Mouse (Mus musculus): ENCODE data around the gene Pou5f1. TPM values are rescaled to one million over a fixed set of nuclear protein-coding genes. Genes with fewer than 3 reads are reported as not detected.
"Not testable (repeated sequence)": the region's sequence is repeated elsewhere in the genome, so short reads cannot be mapped to it uniquely, and the experiment has no call there.

Pou5f1 gene
- polyA plus RNA-seq, 1 experiment from 2014 or later: not detected

DNA sequence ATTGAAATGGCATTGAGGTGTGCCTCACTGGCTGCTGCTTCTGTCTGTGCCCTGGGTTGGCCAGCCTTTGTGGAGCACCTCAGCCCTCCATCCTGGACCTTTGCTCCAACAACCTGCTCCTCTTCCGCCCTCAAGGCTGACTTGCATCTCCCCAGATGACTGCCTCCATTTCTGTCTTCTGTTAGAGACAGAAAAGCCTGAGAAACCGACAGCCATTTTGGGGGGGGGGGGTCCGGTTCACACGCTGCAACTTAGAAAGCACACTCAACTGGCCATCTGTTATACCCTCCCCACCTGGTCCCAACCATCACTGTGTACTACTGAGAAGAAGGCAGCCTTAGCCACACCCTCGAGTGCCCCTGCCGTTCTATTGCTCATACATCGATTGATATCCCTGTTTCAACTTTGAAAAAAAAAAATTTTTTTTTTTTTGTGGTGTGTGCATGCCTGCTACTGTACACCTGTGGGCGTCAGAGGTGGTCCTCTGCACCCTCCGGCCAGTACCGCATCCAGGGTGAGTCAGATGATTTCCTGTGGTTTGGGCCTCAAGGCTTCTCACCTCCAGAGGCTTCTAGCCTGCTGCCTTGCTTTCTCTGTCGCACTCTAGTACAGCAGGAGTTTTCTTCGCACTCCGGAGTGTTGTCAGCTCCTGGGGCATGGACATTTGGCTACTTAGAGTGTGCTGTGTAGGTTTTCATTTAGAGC, 1.9 kb downstream of the Pou5f1 start:
- no peaks in the 10 kb centered on the region; the same call in 1 of the 2 replicates for H3K4me1 ChIP-seq (replicated peaks; ENCODE audit: control insufficient read depth, insufficient read depth, low read length)
- no peak overlapping the region for H3K4me2 ChIP-seq (ENCODE audit: low read depth, low read length, severe bottlenecking)
- H3K9me3 ChIP-seq (ENCODE audit: control insufficient read depth, low read length): no peaks in the 10 kb centered on the region
- WGBS: 17% methylated on average over 13 of the region's 13 CpGs
- peaks cover 25% of the 10 kb centered on the region for H3K27me3 ChIP-seq (ENCODE audit: control insufficient read depth, insufficient read depth, low read length)
- ATAC-seq (replicated peaks; ENCODE audit: low FRiP score): no peak
- no peak overlapping the region for H3K27ac ChIP-seq (ENCODE audit: low read depth, low read length)
- H3K36me3 ChIP-seq (ENCODE audit: control insufficient read depth, insufficient read depth, low read length): no peaks in the 10 kb centered on the region
- DNase-seq (ENCODE audit: low spot score): no peak
- no peak overlapping the region for H3K9ac ChIP-seq (ENCODE audit: low read length)
- H3K4me3 ChIP-seq (ENCODE audit: low read depth, low read length): no peak overlapping the region

DNA sequence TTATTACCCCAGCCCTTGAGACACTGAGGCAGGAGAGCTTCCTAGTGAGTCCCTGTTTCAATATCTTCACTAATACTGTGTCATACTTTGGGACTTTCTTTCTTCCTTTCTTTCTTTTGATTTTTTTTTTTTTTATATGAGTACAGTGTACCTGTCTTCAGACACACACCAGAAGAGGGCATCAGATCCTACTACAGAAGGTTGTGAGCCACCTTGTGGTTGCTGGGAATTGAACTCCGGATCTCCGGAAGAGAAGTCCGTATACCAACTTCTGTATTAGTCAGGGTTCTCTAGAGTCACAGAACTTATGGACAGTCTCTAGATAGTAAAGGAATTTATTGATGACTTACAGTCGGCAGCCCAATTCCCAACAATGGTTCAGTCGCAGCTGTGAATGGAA, 2.5 kb downstream of the Pou5f1 start:
- 43% methylated on average over 5 of the region's 5 CpGs for whole genome bisulfite sequencing
- H3K4me1 ChIP-seq (replicated peaks; ENCODE audit: control insufficient read depth, insufficient read depth, low read length); H3K4me3 ChIP-seq (ENCODE audit: low read depth, low read length); H3K9me3 ChIP-seq (ENCODE audit: control insufficient read depth, low read length); H3K27ac ChIP-seq (ENCODE audit: low read depth, low read length); DNase-seq (ENCODE audit: low spot score); ATAC-seq (replicated peaks; ENCODE audit: low FRiP score); H3K4me2 ChIP-seq (ENCODE audit: low read depth, low read length, severe bottlenecking); H3K9ac ChIP-seq (ENCODE audit: low read length); H3K36me3 ChIP-seq (ENCODE audit: control insufficient read depth, insufficient read depth, low read length): not testable (repeated sequence)
- peaks cover 25% of the 10 kb centered on the region for H3K27me3 ChIP-seq (ENCODE audit: control insufficient read depth, insufficient read depth, low read length)

DNA sequence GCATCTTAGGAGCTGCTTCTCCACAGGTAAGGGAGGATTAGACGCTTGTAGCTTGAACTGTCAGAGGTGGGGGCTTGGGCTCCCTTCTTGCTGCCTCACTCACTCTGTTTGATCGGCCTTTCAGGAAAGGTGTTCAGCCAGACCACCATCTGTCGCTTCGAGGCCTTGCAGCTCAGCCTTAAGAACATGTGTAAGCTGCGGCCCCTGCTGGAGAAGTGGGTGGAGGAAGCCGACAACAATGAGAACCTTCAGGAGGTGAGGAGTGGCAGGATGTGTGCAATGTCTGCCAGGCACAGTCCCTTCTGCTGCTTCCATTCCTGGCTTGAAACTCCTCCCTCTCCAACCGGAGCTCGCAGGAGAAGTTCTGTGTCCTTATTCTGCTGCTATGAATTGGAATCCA, 3.5 kb downstream of the Pou5f1 start:
- Histone ChIP-seq H3K4me1 (replicated peaks; ENCODE audit: control insufficient read depth, insufficient read depth, low read length) (no peaks in the 10 kb centered on the region; the same call in 1 of the 2 replicates), H3K4me2 (ENCODE audit: low read depth, low read length, severe bottlenecking) (no peak overlapping the region), H3K9me3 (ENCODE audit: control insufficient read depth, low read length) (no peaks in the 10 kb centered on the region), H3K27ac (ENCODE audit: low read depth, low read length) (no peak overlapping the region), H3K9ac (ENCODE audit: low read length) (peak overlapping the region; percentile 27; the same call in 1 of the 2 replicates), H3K36me3 (ENCODE audit: control insufficient read depth, insufficient read depth, low read length) (no peaks in the 10 kb centered on the region), H3K27me3 (ENCODE audit: control insufficient read depth, insufficient read depth, low read length) (peaks cover 25% of the 10 kb centered on the region), H3K4me3 (ENCODE audit: low read depth, low read length) (no peak overlapping the region)
- WGBS: 34% methylated on average over 8 of the region's 8 CpGs
- DNase-seq (ENCODE audit: low spot score) (no peak), ATAC-seq (replicated peaks; ENCODE audit: low FRiP score) (0 out of 2 replicates have a peak, but pooled peaks have one; percentile 26)

DNA sequence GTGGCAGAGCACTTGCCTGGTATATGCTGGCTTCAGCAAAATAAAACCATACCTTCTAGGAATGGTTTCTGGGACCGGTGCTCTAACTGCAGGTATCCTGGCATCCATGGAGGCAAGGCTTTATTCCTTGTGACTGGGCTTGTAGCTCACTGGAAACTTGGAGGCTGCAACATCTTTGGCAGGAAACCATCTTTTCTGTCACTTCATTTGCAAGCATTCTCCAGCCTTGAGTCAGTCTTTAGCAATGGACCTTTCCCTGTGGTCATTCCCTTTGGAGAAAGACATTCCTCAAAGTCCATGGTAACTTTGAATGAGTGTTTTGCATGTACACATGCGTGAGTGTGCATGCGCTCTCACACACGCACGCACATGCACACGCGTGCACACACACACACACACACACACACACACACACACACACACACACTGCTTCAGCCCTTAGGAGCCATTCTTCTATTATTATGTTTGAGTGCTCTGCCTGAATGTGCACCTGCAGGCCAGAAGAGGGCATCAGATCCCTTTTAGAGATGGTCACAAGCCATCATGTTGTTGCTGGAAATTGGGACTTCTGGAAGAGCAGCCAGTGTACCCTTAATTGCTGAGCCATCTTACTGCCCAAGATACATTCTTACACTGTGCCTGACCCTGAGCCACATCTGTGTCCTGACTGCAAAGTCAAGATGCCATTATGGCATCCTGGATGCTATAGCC, 7.3 kb downstream of the Pou5f1 start:
- Histone ChIP-seq H3K4me1 (replicated peaks; ENCODE audit: control insufficient read depth, insufficient read depth, low read length) (peaks cover 17% of the 10 kb centered on the region), H3K9me3 (ENCODE audit: control insufficient read depth, low read length) (no peaks in the 10 kb centered on the region), H3K36me3 (ENCODE audit: control insufficient read depth, insufficient read depth, low read length) (no peaks in the 10 kb centered on the region), H3K27ac (ENCODE audit: low read depth, low read length) (no peak overlapping the region), H3K4me2 (ENCODE audit: low read depth, low read length, severe bottlenecking) (no peak overlapping the region), H3K9ac (ENCODE audit: low read length) (no peak overlapping the region), H3K4me3 (ENCODE audit: low read depth, low read length) (no peak overlapping the region), H3K27me3 (ENCODE audit: control insufficient read depth, insufficient read depth, low read length) (peaks cover 2% of the 10 kb centered on the region; the same call in 1 of the 2 replicates)
- ATAC-seq (replicated peaks; ENCODE audit: low FRiP score): no peak
- DNase-seq (ENCODE audit: low spot score): no peak
- 94% methylated on average over 7 of the region's 7 CpGs for WGBS

DNA sequence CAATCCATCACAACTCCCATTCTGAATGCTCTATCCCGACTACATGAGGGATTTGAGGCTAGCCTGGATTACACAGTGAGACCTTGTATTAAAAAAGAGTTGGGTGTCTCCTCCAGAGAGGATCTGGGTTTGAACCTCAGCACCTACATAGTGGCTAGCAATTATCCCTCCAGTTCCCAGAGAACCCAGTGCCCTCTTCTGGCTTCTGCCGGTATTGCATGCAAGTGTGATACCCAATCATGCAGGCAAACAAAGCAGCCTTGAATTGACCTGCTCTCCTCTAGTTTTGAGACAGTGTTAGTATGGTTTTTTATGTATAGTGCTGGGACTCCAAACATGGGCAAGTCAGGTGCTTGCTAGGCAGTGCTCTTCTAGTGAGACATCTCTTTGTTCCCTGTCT, 8.1 kb downstream of the Pou5f1 start:
- DNase-seq (ENCODE audit: low spot score): peak; percentile 87
- Histone ChIP-seq H3K27me3 (ENCODE audit: control insufficient read depth, insufficient read depth, low read length) (peaks cover under 1% of the 10 kb centered on the region; the same call in 1 of the 2 replicates), H3K4me3 (ENCODE audit: low read depth, low read length) (no peak overlapping the region), H3K36me3 (ENCODE audit: control insufficient read depth, insufficient read depth, low read length) (no peaks in the 10 kb centered on the region), H3K9ac (ENCODE audit: low read length) (no peak overlapping the region), H3K4me2 (ENCODE audit: low read depth, low read length, severe bottlenecking) (no peak overlapping the region), H3K9me3 (ENCODE audit: control insufficient read depth, low read length) (no peaks in the 10 kb centered on the region), H3K4me1 (replicated peaks; ENCODE audit: control insufficient read depth, insufficient read depth, low read length) (peaks cover 18% of the 10 kb centered on the region), H3K27ac (ENCODE audit: low read depth, low read length) (no peak overlapping the region)
- 12% methylated on average over 2 of the region's 2 CpGs for WGBS
- no peak for ATAC-seq (replicated peaks; ENCODE audit: low FRiP score)

DNA sequence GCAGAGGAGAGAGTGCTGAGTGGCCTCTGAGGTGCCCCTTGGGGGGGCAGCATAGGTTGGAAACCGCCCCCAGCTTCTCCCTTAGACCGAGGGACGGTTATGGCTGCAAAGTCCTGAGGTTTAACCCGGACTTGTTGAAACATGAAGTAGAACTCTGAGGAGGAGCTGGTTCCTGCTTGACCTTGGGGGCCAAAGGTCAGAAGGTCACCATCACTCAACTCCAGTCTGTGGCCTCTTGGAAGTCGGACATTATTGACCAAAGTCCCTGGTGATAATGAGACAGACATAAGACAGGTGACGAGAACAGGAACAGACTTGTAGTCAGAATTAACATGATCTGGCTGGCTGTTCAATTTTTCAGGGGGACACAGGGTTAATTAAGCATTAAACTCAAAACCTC, 8.9 kb downstream of the Pou5f1 start:
- H3K4me3 ChIP-seq (ENCODE audit: low read depth, low read length): no peak overlapping the region
- no peak overlapping the region for H3K27ac ChIP-seq (ENCODE audit: low read depth, low read length)
- WGBS: 69% methylated on average over 6 of the region's 6 CpGs
- no peaks in the 10 kb centered on the region for H3K27me3 ChIP-seq (ENCODE audit: control insufficient read depth, insufficient read depth, low read length)
- DNase-seq (ENCODE audit: low spot score): no peak
- no peak for ATAC-seq (replicated peaks; ENCODE audit: low FRiP score)
- peak overlapping the region; percentile 61 for H3K9ac ChIP-seq (ENCODE audit: low read length)
- H3K4me2 ChIP-seq (ENCODE audit: low read depth, low read length, severe bottlenecking): peak overlapping the region; percentile 62; the same call in 1 of the 2 replicates
- no peaks in the 10 kb centered on the region for H3K9me3 ChIP-seq (ENCODE audit: control insufficient read depth, low read length)
- no peaks in the 10 kb centered on the region for H3K36me3 ChIP-seq (ENCODE audit: control insufficient read depth, insufficient read depth, low read length)
- H3K4me1 ChIP-seq (replicated peaks; ENCODE audit: control insufficient read depth, insufficient read depth, low read length): peaks cover 18% of the 10 kb centered on the region

DNA sequence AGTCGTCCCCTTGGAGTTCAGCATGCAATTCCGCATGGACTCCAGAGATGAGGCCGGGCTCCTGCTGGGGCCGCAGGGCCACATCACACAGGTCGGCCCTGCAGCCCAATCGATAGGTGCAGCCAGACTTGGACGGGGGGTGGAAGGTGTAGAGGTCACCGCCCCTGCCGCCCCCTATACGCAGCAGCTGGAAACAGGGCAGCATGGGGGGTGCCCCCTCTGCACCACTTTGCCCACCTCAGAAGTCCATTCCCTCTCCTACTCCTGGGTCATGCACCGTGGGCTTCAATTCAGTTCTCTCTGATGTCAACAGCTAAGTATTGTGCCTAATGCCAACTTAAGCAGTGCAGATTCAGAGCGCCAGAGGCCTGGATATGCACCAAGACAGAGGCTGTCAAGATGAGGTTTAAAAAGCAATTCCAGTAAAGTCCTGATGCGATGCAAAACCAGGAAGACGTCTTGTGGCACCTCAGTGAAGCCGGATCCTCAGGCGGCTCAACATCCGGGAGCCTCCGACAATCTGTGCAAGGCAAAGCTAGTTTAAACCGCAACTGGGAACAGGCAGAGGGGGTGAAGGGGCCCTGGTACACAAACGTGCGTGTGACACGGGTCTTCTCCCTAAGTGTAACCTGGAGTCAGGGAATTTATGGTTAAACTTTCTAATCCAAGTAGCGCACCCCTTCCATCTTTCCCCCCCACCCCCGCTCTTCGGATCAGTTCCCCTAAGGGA, 10.3 kb downstream of the Pou5f1 start:
- Histone ChIP-seq H3K4me3 (ENCODE audit: low read depth, low read length) (peak overlapping the region; percentile 54), H3K27me3 (ENCODE audit: control insufficient read depth, insufficient read depth, low read length) (no peaks in the 10 kb centered on the region), H3K4me1 (replicated peaks; ENCODE audit: control insufficient read depth, insufficient read depth, low read length) (peaks cover 18% of the 10 kb centered on the region), H3K4me2 (ENCODE audit: low read depth, low read length, severe bottlenecking) (peak overlapping the region; percentile 62), H3K9ac (ENCODE audit: low read length) (peak overlapping the region; percentile 61), H3K9me3 (ENCODE audit: control insufficient read depth, low read length) (no peaks in the 10 kb centered on the region), H3K27ac (ENCODE audit: low read depth, low read length) (no peak overlapping the region), H3K36me3 (ENCODE audit: control insufficient read depth, insufficient read depth, low read length) (no peaks in the 10 kb centered on the region)
- ATAC-seq (replicated peaks; ENCODE audit: low FRiP score): peak; percentile 31
- peak; percentile 74 for DNase-seq (ENCODE audit: low spot score)
- WGBS: 7% methylated on average over 25 of the region's 25 CpGs

DNA sequence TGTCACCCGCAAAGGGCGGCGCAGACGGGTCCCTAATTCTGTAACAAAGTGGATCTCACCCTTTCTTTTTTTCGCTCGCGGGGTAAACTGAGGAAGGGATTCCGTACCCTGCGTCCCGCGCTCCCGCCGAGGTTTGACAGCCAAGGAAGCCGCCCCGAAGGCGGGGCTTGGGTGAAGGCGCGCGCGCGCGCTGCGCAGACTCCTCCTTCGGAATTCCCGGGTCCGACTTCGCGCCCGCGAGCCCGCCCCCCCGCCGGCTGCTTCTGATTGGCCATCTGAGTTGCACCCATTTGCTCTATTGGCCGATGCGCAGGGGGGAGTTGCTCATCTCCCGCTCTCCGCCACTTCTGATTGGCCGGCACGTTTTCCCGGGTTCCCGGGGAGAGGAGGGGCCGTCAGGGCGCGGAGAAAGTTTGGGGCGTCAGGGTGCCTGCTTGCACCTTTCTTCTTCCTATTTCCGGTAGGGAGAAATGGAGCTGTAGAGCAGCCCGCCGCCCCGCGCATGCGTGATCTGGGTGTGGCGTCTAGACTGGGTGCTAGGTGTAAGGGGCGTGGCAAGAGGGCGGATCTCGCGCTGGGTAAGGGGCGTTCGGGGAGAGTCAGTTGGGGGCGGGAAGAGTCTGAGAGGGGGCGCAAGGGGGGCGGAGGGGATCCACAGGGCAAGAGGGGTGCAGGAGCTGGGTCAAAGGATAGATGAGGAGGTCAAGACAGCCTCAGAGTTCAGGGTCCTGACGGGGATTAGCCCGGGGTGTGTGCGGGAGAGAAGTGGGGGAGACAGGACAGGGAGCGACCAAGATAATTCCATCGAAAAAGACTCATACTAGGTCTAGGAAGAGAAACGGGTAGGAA, 11.1 kb downstream of the Pou5f1 start, which contains the start of the genes Tcf19 and Cchcr1:
Tcf19 (minus strand) TSS at position 173 of the 849 bp plus-strand sequence.
Cchcr1 (plus strand) TSS at position 449 of the 849 bp plus-strand sequence.
- ATAC-seq (replicated peaks; ENCODE audit: low FRiP score): peak; percentile 95
- H3K27me3 ChIP-seq (ENCODE audit: control insufficient read depth, insufficient read depth, low read length): no peaks in the 10 kb centered on the region
- H3K9me3 ChIP-seq (ENCODE audit: control insufficient read depth, low read length): no peaks in the 10 kb centered on the region
- peaks cover 18% of the 10 kb centered on the region for H3K4me1 ChIP-seq (replicated peaks; ENCODE audit: control insufficient read depth, insufficient read depth, low read length)
- H3K9ac ChIP-seq (ENCODE audit: low read length): peak within 1 kb of the TSS; percentile 64
- no peak within 1 kb of the TSS for H3K27ac ChIP-seq (ENCODE audit: low read depth, low read length)
- H3K4me3 ChIP-seq (ENCODE audit: low read depth, low read length): peak within 1 kb of the TSS; percentile 54
- under 1% methylated on average over 66 of the region's 67 CpGs for WGBS
- DNase-seq (ENCODE audit: low spot score): peak; percentile 99
- H3K36me3 ChIP-seq (ENCODE audit: control insufficient read depth, insufficient read depth, low read length): no peaks in the 10 kb centered on the region
- peak within 1 kb of the TSS; percentile 62 for H3K4me2 ChIP-seq (ENCODE audit: low read depth, low read length, severe bottlenecking)
